In the genomic region with DNA sequence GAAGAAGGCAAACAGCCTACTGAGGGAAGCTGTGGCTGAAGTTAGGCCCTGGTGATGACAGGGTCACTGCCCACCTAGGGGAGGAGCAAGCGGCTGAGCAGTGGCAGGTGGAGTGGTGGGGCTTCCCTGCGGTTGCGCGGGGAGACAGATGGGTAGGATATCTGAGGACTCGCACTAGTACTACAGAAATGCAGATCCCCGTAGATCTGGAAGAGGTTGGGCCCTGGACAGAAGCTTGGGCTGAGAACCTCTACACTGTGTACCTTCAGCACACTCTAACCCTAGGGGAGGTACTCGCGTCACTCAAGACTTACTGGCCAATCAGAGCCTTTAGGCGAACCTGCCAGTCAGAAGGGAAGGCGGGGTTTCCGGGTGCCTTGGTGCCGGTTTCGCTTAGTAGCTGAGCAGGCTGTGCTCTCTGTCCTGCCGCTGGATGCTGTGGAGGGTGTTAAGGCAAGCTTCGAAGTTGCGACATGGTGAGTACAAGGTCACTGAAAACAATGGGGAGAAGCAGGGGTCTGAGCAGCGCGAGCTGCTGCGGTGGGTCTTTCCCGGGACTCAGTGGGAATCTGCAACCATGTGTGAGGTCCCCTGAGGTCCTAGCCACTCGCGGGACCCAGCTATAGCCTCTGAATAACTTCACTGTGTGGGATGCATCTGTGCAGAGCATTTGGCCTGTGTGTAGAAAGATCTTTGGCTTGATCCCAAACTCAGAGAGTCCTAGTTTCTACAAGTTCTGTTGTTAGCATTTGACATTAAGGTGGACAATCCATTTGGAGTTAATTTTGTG, we compare ENCODE assay signal across 8 mouse cellular contexts. TPM values are rescaled to one million over a fixed set of nuclear protein-coding genes. Genes with fewer than 3 reads are reported as not detected.
DNase-seq lines count a peak whose midpoint lies in the region; ATAC-seq and TF ChIP-seq lines count a peak whose summit lies in the region.

No protein-coding gene starts in this region.

- peak overlapping the region; percentile 46 for H3K27ac ChIP-seq in MEL (ENCODE audit: control insufficient read depth, low read depth, low read length)
- peak overlapping the region; percentile 53; the same call in 1 of the 2 replicates for H3K27ac ChIP-seq in cerebellum, adult 2 months (ENCODE audit: insufficient read depth, low read length)
- no peak overlapping the region for H3K27ac ChIP-seq in forebrain, postnatal 0 days (ENCODE audit: low read depth, low read length)
- peak overlapping the region; percentile 37; the same call in 1 of the 2 replicates for H3K27ac ChIP-seq in lung, embryonic 15.5 days

- peak; percentile 99 for ATAC-seq in forebrain, postnatal 0 days
- ATAC-seq in lung, embryonic 15.5 days (ENCODE audit: borderline replicate concordance, extremely low read depth, low FRiP score, low TSS enrichment) = peak; percentile 99

- H3K9ac ChIP-seq in MEL (ENCODE audit: control insufficient read depth, low read depth, low read length, poor library complexity, severe bottlenecking) = peak overlapping the region; percentile 59
- H3K9ac ChIP-seq in forebrain, postnatal 0 days = peak overlapping the region; percentile 56
- H3K9ac ChIP-seq in lung, embryonic 15.5 days = peak overlapping the region; percentile 63

- WGBS in cerebellum, adult 2 months = under 1% methylated on average over 22 of the region's 22 CpGs
- under 1% methylated on average over 22 of the region's 22 CpGs for WGBS in forebrain, postnatal 0 days
- under 1% methylated on average over 22 of the region's 22 CpGs for WGBS in lung, embryonic 15.5 days

- peak; percentile 51 to 72; a peak in 3 of 4 replicates for TF ChIP-seq POLR2A in MEL (IDR thresholded peaks at IDR 0.05; ENCODE audit: control insufficient read depth in 1 of 2, insufficient read depth in 1 of 2, low read depth in 1 of 2, low read length in 2 of 2, poor library complexity in 1 of 2)
- TF ChIP-seq POLR2A in cerebellum, adult 2 months (IDR thresholded peaks at IDR 0.05; ENCODE audit: borderline replicate concordance, insufficient read depth, low read length) = peak; percentile 44; the same call in 1 of the 2 replicates

- peaks cover 0 to 4% of the 10 kb centered on the region in 2 experiments; a peak in 2 of 4 replicates for H3K36me3 ChIP-seq in MEL (ENCODE audit: control insufficient read depth in 1 of 2, insufficient read depth in 2 of 2, low read length in 2 of 2)
- H3K36me3 ChIP-seq in forebrain, postnatal 0 days (ENCODE audit: insufficient read depth) = no peaks in the 10 kb centered on the region
- no peaks in the 10 kb centered on the region for H3K36me3 ChIP-seq in lung, embryonic 15.5 days

- H3K79me2 ChIP-seq in MEL (ENCODE audit: control insufficient read depth, insufficient read depth, low read length, poor library complexity) = peaks cover 1% of the 10 kb centered on the region; the same call in 1 of the 2 replicates

- H3K9me3 ChIP-seq in MEL (replicated peaks; ENCODE audit: insufficient read depth, low read length) = no peaks in the 10 kb centered on the region
- no peaks in the 10 kb centered on the region for H3K9me3 ChIP-seq in forebrain, postnatal 0 days (ENCODE audit: low read length)
- H3K9me3 ChIP-seq in lung, embryonic 15.5 days = no peaks in the 10 kb centered on the region

- DNase-seq in MEL (ENCODE audit: low read depth, low spot score) = peak; percentile 96
- DNase-seq in cerebellum, adult 2 months = peak; percentile 87 to 88
- peak; percentile 85 for DNase-seq in forebrain, postnatal 0 days
- DNase-seq in heart, postnatal 4 days = peak; percentile 84
- peak; percentile 85 to 88 for DNase-seq in layer of hippocampus, adult 8-10 months (ENCODE audit: low spot score in 2 of 2)
- peak; percentile 80 for DNase-seq in ovary, adult 18-20 months (ENCODE audit: low spot score)
- DNase-seq in thymus, postnatal 0 days (ENCODE audit: low spot score) = peak; percentile 94

- H3K4me3 ChIP-seq in MEL (ENCODE audit: control insufficient read depth in 1 of 2, insufficient read depth in 1 of 2, low read depth in 2 of 2, low read length in 2 of 2) = peak overlapping the region; percentile 88 to 92
- peak overlapping the region; percentile 76 for H3K4me3 ChIP-seq in cerebellum, adult 2 months (replicated peaks; ENCODE audit: insufficient read depth, low read depth, low read length)
- peak overlapping the region; percentile 47 for H3K4me3 ChIP-seq in forebrain, postnatal 0 days (ENCODE audit: low read depth, low read length)
- H3K4me3 ChIP-seq in lung, embryonic 15.5 days = peak overlapping the region; percentile 70

- TF ChIP-seq CTCF in MEL (IDR thresholded peaks at IDR 0.05 in 2 of 3, conservative IDR thresholded peaks at IDR 0.05 in 1 of 3; ENCODE audit: control insufficient read depth in 1 of 3, insufficient read depth in 1 of 3, low read depth in 2 of 3, low read length in 3 of 3, poor library complexity in 1 of 3, severe bottlenecking in 1 of 3) = no peak
- no peak for TF ChIP-seq CTCF in cerebellum, adult 2 months (IDR thresholded peaks at IDR 0.05; ENCODE audit: borderline replicate concordance, insufficient read depth, low read depth, low read length)
- no peak for TF ChIP-seq CTCF in forebrain, postnatal 0 days (IDR thresholded peaks at IDR 0.05; ENCODE audit: low read depth)

- no peaks in the 10 kb centered on the region for H3K27me3 ChIP-seq in MEL (ENCODE audit: control insufficient read depth in 1 of 2, insufficient read depth in 2 of 2, low read length in 2 of 2)
- no peaks in the 10 kb centered on the region for H3K27me3 ChIP-seq in cerebellum, adult 2 months (ENCODE audit: control insufficient read depth, insufficient read depth, low read length)
- H3K27me3 ChIP-seq in forebrain, postnatal 0 days (ENCODE audit: insufficient read depth, low read length) = no peaks in the 10 kb centered on the region
- H3K27me3 ChIP-seq in lung, embryonic 15.5 days = no peaks in the 10 kb centered on the region

- peak overlapping the region; percentile 61 for H3K4me2 ChIP-seq in forebrain, postnatal 0 days (ENCODE audit: low read depth)
- H3K4me2 ChIP-seq in lung, embryonic 15.5 days = peak overlapping the region; percentile 59

- H3K4me1 ChIP-seq in MEL (ENCODE audit: control insufficient read depth in 1 of 2, insufficient read depth in 2 of 2, low read length in 2 of 2) = peaks cover 0 to 4% of the 10 kb centered on the region in 2 experiments; a peak in 1 of 4 replicates
- H3K4me1 ChIP-seq in cerebellum, adult 2 months (ENCODE audit: control insufficient read depth, insufficient read depth, low read length) = no peaks in the 10 kb centered on the region
- peaks cover 5% of the 10 kb centered on the region; the same call in 1 of the 2 replicates for H3K4me1 ChIP-seq in forebrain, postnatal 0 days (ENCODE audit: insufficient read depth)
- H3K4me1 ChIP-seq in lung, embryonic 15.5 days = peaks cover 6% of the 10 kb centered on the region; the same call in 1 of the 2 replicates

- no peak for TF ChIP-seq RAD21 in MEL (IDR thresholded peaks at IDR 0.05; ENCODE audit: low read depth, low read length)

- TF ChIP-seq EP300 in MEL (IDR thresholded peaks at IDR 0.05; ENCODE audit: low read depth in 1 of 2, low read length in 2 of 2) = no peak

TF ChIP-seq in MEL, 35 proteins besides CTCF, POLR2A, EP300 and RAD21:
- TF ChIP-seq NRF1 (IDR thresholded peaks at IDR 0.05; ENCODE audit: insufficient read depth, low read depth, low read length, poor library complexity, severe bottlenecking) = peak; percentile 57
- peak; percentile 39; the same call in 1 of the 2 replicates for TF ChIP-seq POLR2AphosphoS2 (IDR thresholded peaks at IDR 0.05; ENCODE audit: low read length)
- TF ChIP-seq MAFK (IDR thresholded peaks at IDR 0.05; ENCODE audit: borderline replicate concordance, low read depth, low read length) = no peak
- no peak for TF ChIP-seq TAL1 (IDR thresholded peaks at IDR 0.05; ENCODE audit: low read length)
- no peak; the same call in 1 of the 2 replicates for TF ChIP-seq NELFE (IDR thresholded peaks at IDR 0.05; ENCODE audit: low read depth, low read length)
- TF ChIP-seq KAT2A (conservative IDR thresholded peaks at IDR 0.05; ENCODE audit: low read depth, low read length) = no peak; the same call in 1 of the 2 replicates
- TF ChIP-seq SIN3A (IDR thresholded peaks at IDR 0.05; ENCODE audit: low read length) = peak; percentile 58; the same call in 1 of the 2 replicates
- peak; percentile 72 for TF ChIP-seq HCFC1 (IDR thresholded peaks at IDR 0.05; ENCODE audit: low read depth, low read length)
- 0 out of 2 replicates have a peak, but pooled peaks have one; percentile 53 for TF ChIP-seq MYC (IDR thresholded peaks at IDR 0.05; ENCODE audit: low read depth, low read length)
- no peak for TF ChIP-seq CHD1 (IDR thresholded peaks at IDR 0.05; ENCODE audit: low read depth, low read length)
- peak; percentile 83 for TF ChIP-seq ELF1 (IDR thresholded peaks at IDR 0.05; ENCODE audit: low read depth, low read length)
- 0 out of 2 replicates have a peak, but pooled peaks have one; percentile 22 for TF ChIP-seq MAZ (IDR thresholded peaks at IDR 0.05; ENCODE audit: low read depth, low read length)
- 0 out of 2 replicates have a peak, but pooled peaks have one; percentile 9 for TF ChIP-seq USF1 (IDR thresholded peaks at IDR 0.05; ENCODE audit: low read depth, low read length)
- TF ChIP-seq SMC3 (IDR thresholded peaks at IDR 0.05; ENCODE audit: low read depth, low read length) = no peak
- TF ChIP-seq TCF12 (IDR thresholded peaks at IDR 0.05; ENCODE audit: low read depth, low read length) = 0 out of 2 replicates have a peak, but pooled peaks have one; percentile 3
- TF ChIP-seq BHLHE40 (IDR thresholded peaks at IDR 0.05; ENCODE audit: borderline replicate concordance, low read depth, low read length) = no peak
- peak; percentile 36; the same call in 1 of the 2 replicates for TF ChIP-seq MXI1 (IDR thresholded peaks at IDR 0.05; ENCODE audit: low read depth, low read length)
- TF ChIP-seq TBP (IDR thresholded peaks at IDR 0.05; ENCODE audit: low read depth, low read length) = peak; percentile 73

RNA-seq across cellular contexts. Expression of a gene that starts 56.7 kb away (rescaled TPM):
- 26.3 and 41.8 TPM in 2 replicates for total RNA-seq in MEL (2012; rRNA removed)
- polyA plus RNA-seq in MEL (2012; ENCODE audit: insufficient read depth in 1 of 2, insufficient read length in 2 of 2, low read depth in 1 of 2, low replicate concordance in 2 of 2, missing spikeins in 1 of 2) = 100 to 1,000 TPM in 1 of 2 experiments, 1 to 10 TPM in 1; 5.4 to 237 TPM
- 0.08 and 0.21 TPM in 2 replicates for polyA plus RNA-seq in cerebellum, adult 2 months (2012; rRNA removed)
- total RNA-seq in forebrain, postnatal 0 days (2014; rRNA removed) = 10.7 and 13.7 TPM in 2 replicates
- 0.51 and 0.65 TPM in 2 replicates for polyA plus RNA-seq in forebrain, postnatal 0 days (2015; fragmentation: Nextera tagmentation; extraction: Ambion mirVana)
- 1 to 10 TPM; 4.5 to 5.2 TPM for total RNA-seq in heart, postnatal 4 days (2021)
- total RNA-seq in layer of hippocampus, adult 8-10 months (2022) = 10 to 100 TPM; 36.1 to 51.0 (median 44.2) TPM
- polyA plus RNA-seq in lung, embryonic 15.5 days (2015; fragmentation: Nextera tagmentation; extraction: Ambion mirVana) = 0.59 and 0.62 TPM in 2 replicates
- 1.2 and 1.5 TPM in 2 replicates for polyA plus RNA-seq in thymus, postnatal 0 days (2015; fragmentation: Nextera tagmentation; extraction: Ambion mirVana)
